Mouse (Mus musculus): ENCODE results near the gene Aplp2.

GRCm38 (mm10) chr9:31189194-31189593 lies 22.4 kb downstream of the Aplp2 start:
- TF ChIP-seq TAL1 (IDR thresholded peaks at IDR 0.05; ENCODE audit: low read length), result no peak
- no peak for TF ChIP-seq GATA1 (IDR thresholded peaks at IDR 0.05; ENCODE audit: low read length)

All from erythroblast, embryonic 14.5 days (primary cell).